Mouse (Mus musculus): Measurements from ENCODE around the gene Ppp3r2. TPM values are rescaled to one million over a fixed set of nuclear protein-coding genes. Genes with fewer than 3 reads are reported as not detected.
A peak's percentile ranks its signal among the peaks of the same experiment; 100 is the strongest.

The Ppp3r2 gene
- polyA plus RNA-seq, 1 experiment from 2014 or later = not detected

DNA sequence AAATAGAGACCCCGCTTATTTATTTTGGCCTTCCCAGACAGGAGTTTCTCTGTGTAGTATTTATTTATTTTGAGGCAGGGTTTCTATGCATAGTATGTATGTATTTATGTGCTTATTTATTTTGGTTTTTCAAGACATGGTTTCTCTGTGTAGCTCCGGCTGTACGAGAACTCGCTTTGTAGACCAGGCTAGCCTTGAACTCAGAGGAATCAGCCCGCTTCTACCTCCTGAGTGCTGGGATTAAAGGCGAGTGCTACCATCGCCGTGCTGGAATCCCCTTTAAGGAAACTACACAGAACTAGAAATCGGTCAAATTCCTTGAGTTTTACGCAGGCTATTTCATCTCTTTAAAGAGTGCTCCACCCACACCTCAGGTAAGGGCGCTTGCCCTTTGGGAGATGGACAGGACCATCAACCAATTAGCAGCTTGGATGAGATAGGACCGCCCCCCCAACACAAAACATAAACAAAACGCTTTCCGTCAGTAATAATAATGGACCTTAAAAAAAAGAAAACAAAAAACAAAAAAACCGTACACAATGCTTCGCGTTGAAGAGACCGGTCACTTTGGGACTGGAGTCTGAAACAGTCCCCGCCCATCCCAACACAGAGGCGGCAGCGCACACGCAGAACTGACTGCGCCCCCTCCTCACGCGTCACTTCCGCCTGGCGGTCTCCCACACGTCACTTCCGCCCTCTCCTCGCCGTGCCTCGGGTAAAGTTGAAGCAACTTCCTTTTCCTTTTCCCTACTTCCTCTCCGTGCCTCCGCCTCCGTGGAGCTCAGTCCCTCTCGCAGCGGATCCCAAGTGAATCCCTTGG, 50.3 kb downstream of the Ppp3r2 start, which contains the start of gene Rnf20:
Gene Rnf20, plus strand, starts transcription at position 688 of the 820 bp plus-strand sequence.
- peak; percentile 98 for DNase-seq
- Histone ChIP-seq H3K4me1 (ENCODE audit: insufficient read depth) (no peaks in the 10 kb centered on the region), H3K4me2 (peak within 1 kb of the TSS; percentile 84), H3K9ac (peak within 1 kb of the TSS; percentile 92), H3K36me3 (ENCODE audit: insufficient read depth) (peaks cover 25% of the 10 kb centered on the region), H3K9me3 (ENCODE audit: low read depth, low read length) (no peaks in the 10 kb centered on the region), H3K27ac (ENCODE audit: low read depth) (peak within 1 kb of the TSS; percentile 94), H3K27me3 (ENCODE audit: insufficient read depth, low read length) (no peaks in the 10 kb centered on the region), H3K4me3 (ENCODE audit: low read depth, low read length) (peak within 1 kb of the TSS; percentile 79)
- 4% methylated on average over 37 of the region's 37 CpGs for WGBS
- no peak for TF ChIP-seq CTCF (IDR thresholded peaks at IDR 0.05; ENCODE audit: low read depth)
- peak; percentile 97 for ATAC-seq (ENCODE audit: insufficient read depth)

DNA sequence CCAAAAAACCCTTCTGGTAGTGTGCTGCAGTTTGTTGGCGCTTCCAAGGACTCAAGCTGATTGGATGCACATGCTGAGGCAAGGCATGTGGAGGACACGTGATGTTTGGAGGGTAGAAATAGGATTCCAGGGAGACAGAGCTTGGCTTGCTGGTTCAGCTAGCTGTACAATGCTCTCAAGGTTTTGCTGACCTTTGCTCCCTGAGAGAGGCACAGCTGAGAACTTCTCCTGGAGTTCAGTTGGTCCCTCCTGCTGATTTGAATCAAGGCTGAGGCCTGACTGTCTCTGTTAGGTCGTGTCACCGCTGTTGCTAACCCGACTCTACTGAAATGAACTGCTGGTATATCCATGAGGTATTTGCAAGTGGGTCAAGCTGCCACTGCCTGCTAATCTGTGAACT, 52.9 kb downstream of the Ppp3r2 start:
- no peak overlapping the region for H3K4me2 ChIP-seq
- H3K9me3 ChIP-seq (ENCODE audit: low read depth, low read length) = no peaks in the 10 kb centered on the region
- 79% methylated on average over 5 of the region's 5 CpGs for WGBS
- ATAC-seq (ENCODE audit: insufficient read depth) (no peak), DNase-seq (no peak)
- H3K36me3 ChIP-seq (ENCODE audit: insufficient read depth) = 0 out of 2 replicates have a peak, but pooled peaks cover under 1% of the 10 kb centered on the region
- H3K27ac ChIP-seq (ENCODE audit: low read depth) = no peak overlapping the region
- no peak overlapping the region for H3K4me3 ChIP-seq (ENCODE audit: low read depth, low read length)
- TF ChIP-seq CTCF (IDR thresholded peaks at IDR 0.05; ENCODE audit: low read depth) = no peak
- no peak overlapping the region for H3K9ac ChIP-seq
- no peaks in the 10 kb centered on the region for H3K4me1 ChIP-seq (ENCODE audit: insufficient read depth)
- no peaks in the 10 kb centered on the region for H3K27me3 ChIP-seq (ENCODE audit: insufficient read depth, low read length)

Other genes starting within 250 kb of the Ppp3r2 start
- gene Acnat1, start 208.1 kb downstream of the Ppp3r2 start, polyA plus RNA-seq (2014; fragmentation: Nextera tagmentation; extraction: Ambion mirVana) = 0.24 and 0.27 TPM in 2 replicates
- not detected in 2 replicates for gene Baat, start 175.5 kb downstream of the Ppp3r2 start, polyA plus RNA-seq (2014; fragmentation: Nextera tagmentation; extraction: Ambion mirVana)
- 75.2 and 75.9 TPM in 2 replicates for gene Mrpl50, start 160.9 kb downstream of the Ppp3r2 start, polyA plus RNA-seq (2014; fragmentation: Nextera tagmentation; extraction: Ambion mirVana)
- 8.6 and 9.4 TPM in 2 replicates for gene Zfp189, start 160.8 kb downstream of the Ppp3r2 start, polyA plus RNA-seq (2014; fragmentation: Nextera tagmentation; extraction: Ambion mirVana)
- gene Aldob, start 132.5 kb downstream of the Ppp3r2 start, polyA plus RNA-seq (2014; fragmentation: Nextera tagmentation; extraction: Ambion mirVana) = not detected in 2 replicates
- 19.0 and 21.9 TPM in 2 replicates for gene Tmem246, start 84.1 kb downstream of the Ppp3r2 start, polyA plus RNA-seq (2014; fragmentation: Nextera tagmentation; extraction: Ambion mirVana)
- gene Rnf20, start 50.0 kb downstream of the Ppp3r2 start, polyA plus RNA-seq (2014; fragmentation: Nextera tagmentation; extraction: Ambion mirVana) = 56.9 and 59.6 TPM in 2 replicates
- gene Grin3a, start 163.7 kb upstream of the Ppp3r2 start, polyA plus RNA-seq (2014; fragmentation: Nextera tagmentation; extraction: Ambion mirVana) = 0.45 and 0.55 TPM in 2 replicates